Mouse (Mus musculus): Measurements from ENCODE around the gene Herpud1. TPM values are rescaled to one million over a fixed set of nuclear protein-coding genes. Genes with fewer than 3 reads are reported as not detected.

The Herpud1 gene
- polyA plus RNA-seq (2017; shearing (Covaris generic)), result 147 TPM

DNA sequence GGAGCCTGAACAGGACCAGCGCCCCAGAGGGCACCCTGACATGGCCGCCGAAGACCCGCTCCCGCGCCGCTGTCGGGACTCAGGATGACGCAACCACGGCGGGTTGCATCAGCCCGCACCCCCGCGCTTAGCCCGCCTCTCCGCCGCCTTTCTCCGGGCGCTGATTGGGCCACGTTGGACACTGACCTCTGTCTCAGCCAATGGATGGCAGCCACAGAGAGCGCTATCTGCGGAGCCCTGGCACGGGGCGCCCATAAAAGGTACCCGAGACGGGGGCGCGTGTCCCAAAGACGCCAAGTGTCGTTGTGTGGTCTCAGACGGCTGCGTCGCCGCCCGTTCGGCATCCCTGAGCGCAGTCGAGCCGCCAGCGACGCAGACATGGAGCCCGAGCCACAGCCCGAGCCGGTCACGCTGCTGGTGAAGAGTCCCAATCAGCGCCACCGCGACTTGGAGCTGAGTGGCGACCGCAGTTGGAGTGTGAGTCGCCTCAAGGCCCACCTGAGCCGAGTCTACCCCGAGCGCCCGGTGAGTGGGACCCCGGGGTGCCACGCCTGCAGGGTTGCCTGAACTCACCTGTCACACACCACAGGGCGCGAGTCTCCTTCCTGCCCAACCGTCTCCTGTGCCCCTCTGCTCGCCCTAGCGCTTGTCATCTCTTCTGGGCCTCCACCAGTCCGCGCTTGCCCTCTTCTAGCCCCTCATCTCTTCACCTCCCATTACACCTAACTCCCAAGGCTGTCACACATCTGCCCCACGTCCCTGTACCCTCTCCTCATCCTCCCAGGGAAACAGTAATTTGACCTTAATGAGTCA, at the start of gene Herpud1:
Gene Herpud1 (plus strand): TSS at position 225 of the 813 bp plus-strand sequence.

DNA sequence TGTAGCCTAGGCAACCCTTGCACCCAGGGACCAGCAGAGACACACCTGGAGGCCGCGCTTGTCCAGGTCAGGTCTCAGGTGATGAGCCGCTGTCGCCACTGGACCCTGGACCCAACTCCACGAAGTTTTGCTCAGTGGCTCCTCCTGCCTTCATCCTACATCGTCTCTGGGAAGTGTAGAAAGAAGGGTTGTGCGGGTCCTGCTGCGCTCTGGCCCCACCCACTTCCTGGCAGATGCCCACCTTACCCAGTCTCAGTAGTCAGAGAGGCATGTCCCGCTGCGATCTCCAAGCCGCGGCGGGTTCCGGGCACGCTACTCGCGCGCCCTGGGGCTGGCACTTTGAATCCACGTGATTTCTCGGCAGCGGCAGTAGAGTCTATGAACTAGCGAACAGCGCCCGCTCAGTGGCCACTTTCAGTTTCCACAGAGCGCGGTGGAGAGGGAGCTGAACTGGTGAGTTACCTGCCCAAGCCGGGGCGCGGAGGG, 47.8 kb downstream of the Herpud1 start, which contains the start of gene Nlrc5:
Gene Nlrc5 (plus strand): TSS at position 376 of the 486 bp plus-strand sequence.

Other genes starting within 250 kb of the Herpud1 start
- not detected for gene Mt4, start 249.2 kb upstream of the Herpud1 start, polyA plus RNA-seq (2017; shearing (Covaris generic))
- gene Mt3, start 233.8 kb upstream of the Herpud1 start, polyA plus RNA-seq (2017; shearing (Covaris generic)), result 1.5 TPM
- 0.57 TPM for gene Mt2, start 213.8 kb upstream of the Herpud1 start, polyA plus RNA-seq (2017; shearing (Covaris generic))
- 5.1 TPM for gene Mt1, start 207.4 kb upstream of the Herpud1 start, polyA plus RNA-seq (2017; shearing (Covaris generic))
- gene Nup93, start 171.9 kb upstream of the Herpud1 start, polyA plus RNA-seq (2017; shearing (Covaris generic)), result 42.7 TPM
- 0.17 TPM for gene Slc12a3, start 57.2 kb upstream of the Herpud1 start, polyA plus RNA-seq (2017; shearing (Covaris generic))
- 335 TPM for gene Nlrc5, start 47.9 kb downstream of the Herpud1 start, polyA plus RNA-seq (2017; shearing (Covaris generic))
- gene Cpne2, start 146.6 kb downstream of the Herpud1 start, polyA plus RNA-seq (2017; shearing (Covaris generic)), result 0.43 TPM
- 75.5 TPM for gene Rspry1, start 215.5 kb downstream of the Herpud1 start, polyA plus RNA-seq (2017; shearing (Covaris generic))
- 95.3 TPM for gene Fam192a, start 215.6 kb downstream of the Herpud1 start, polyA plus RNA-seq (2017; shearing (Covaris generic))